Mouse (Mus musculus) midbrain, embryonic 10.5 days (tissue): Measurements from ENCODE around the gene Mrpl44. TPM values are rescaled to one million over a fixed set of nuclear protein-coding genes. Genes with fewer than 3 reads are reported as not detected.

ENCODE experiments used
- DNase-seq: peaks from one replicate; pipeline ENCODE4 v3.0.0-alpha.2; 2017; ENCODE audit warnings: low spot score
- H3K27ac ChIP-seq: fragments of 300-500 bp; sonication (generic); replicated peaks from 2 replicates; pipeline ENCODE4 v1.5.1; 2016; ENCODE audit warnings: mild to moderate bottlenecking
- H3K27me3 ChIP-seq: fragments of 300-500 bp; sonication (generic); 2 replicates; pipeline ENCODE4 v1.6.1; 2016; ENCODE audit warnings: low read depth, mild to moderate bottlenecking; ENCODE audit not compliant: poor library complexity, severe bottlenecking
- H3K36me3 ChIP-seq: fragments of 300-500 bp; sonication (generic); 2 replicates; pipeline ENCODE4 v1.6.1; 2016; ENCODE audit warnings: mild to moderate bottlenecking, moderate library complexity
- H3K4me1 ChIP-seq: fragments of 300-500 bp; sonication (generic); 2 replicates; pipeline ENCODE4 v1.6.1; 2016
- H3K4me3 ChIP-seq: fragments of 300-500 bp; sonication (generic); 2 replicates; pipeline ENCODE4 v1.5.1; 2016; ENCODE audit warnings: mild to moderate bottlenecking, moderate library complexity
- H3K9me3 ChIP-seq: fragments of 300-500 bp; sonication (generic); replicated peaks from 2 replicates; pipeline ENCODE4 v1.6.1; 2016; ENCODE audit warnings: mild to moderate bottlenecking
- WGBS: fragments of 180-500 bp; shearing (Covaris S2); methylation state at CpG from one replicate; pipeline ENCODE4 v1.1.7; 2016; 5-methylcytosine and 5-hydroxymethylcytosine counted together
- polyA plus RNA-seq: library from polyadenylated mRNA; unstranded; fragments of >200 nt; fragmentation: Nextera tagmentation; extraction: Ambion mirVana; gene quantifications from 2 replicates; pipeline ENCODE4 v1.2.1, GENCODE M21; 2016

Mrpl44 gene
- polyA plus RNA-seq, 1 experiment from 2014 or later: 65.5 TPM

DNA sequence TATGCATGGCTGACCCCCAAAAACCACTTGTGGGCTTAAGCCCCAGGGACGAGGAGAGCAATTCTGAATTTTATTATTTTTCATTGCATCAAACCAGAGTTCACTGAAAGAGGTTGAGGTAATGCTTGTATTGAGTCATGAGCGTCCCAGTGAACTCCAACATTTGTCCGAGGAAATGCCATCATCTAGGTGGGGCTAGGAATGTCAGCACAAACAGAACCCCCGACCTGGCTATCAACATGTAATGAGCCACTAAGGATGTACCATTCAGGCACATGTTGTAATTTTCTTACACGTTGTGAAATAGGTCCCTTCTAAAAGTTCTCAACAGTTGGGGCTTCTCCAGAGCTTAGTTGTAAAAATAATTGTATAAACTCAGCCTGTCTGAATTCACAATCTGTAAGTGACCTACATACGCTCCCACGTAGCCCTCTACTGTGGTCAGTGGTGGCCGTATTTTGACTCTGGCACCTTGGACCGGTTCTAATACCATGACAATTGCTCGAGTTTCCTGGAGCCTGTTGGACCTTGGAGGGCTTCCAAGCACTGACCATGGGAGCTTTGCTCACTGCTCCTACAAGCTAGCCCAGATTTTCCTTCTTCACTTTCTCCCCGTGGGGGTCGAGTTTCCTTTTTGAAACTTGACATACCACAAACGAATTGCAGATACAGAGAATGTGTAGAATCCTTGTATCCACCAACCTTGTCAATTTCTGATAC is 47.1 kb downstream of the Mrpl44 start:
- Histone ChIP-seq H3K36me3 (peaks cover 7% of the 10 kb centered on the region), H3K27me3 (no peaks in the 10 kb centered on the region), H3K9me3 (no peaks in the 10 kb centered on the region), H3K27ac (no peak overlapping the region), H3K4me3 (no peak overlapping the region), H3K4me1 (no peaks in the 10 kb centered on the region)
- DNase-seq: no peak
- WGBS: 87% methylated on average over 13 of the region's 13 CpGs

GRCm38 (mm10) chr1:79823951-79824633 is 48.3 kb downstream of the Mrpl44 start:
- no peak overlapping the region for H3K4me3 ChIP-seq
- peaks cover 7% of the 10 kb centered on the region for H3K36me3 ChIP-seq
- no peaks in the 10 kb centered on the region for H3K27me3 ChIP-seq
- H3K4me1 ChIP-seq: no peaks in the 10 kb centered on the region
- 82% methylated on average over 14 of the region's 14 CpGs for WGBS
- H3K9me3 ChIP-seq: no peaks in the 10 kb centered on the region
- no peak for DNase-seq
- H3K27ac ChIP-seq: no peak overlapping the region

Other genes with a start within 250 kb of the Mrpl44 start
- 0.26 TPM in 1 of 2 replicates, not detected in the other for gene Ap1s3, start 104.0 kb upstream of the Mrpl44 start, polyA plus RNA-seq
- 37.5 and 46.4 TPM in 2 replicates for gene Wdfy1, start 125 bp downstream of the Mrpl44 start, polyA plus RNA-seq
- gene Serpine2, start 85.2 kb downstream of the Mrpl44 start, polyA plus RNA-seq: 54.7 and 60.4 TPM in 2 replicates